Mouse (Mus musculus) layer of hippocampus, adult 9-10 months (tissue): ENCODE measurements around the gene Rpusd1.

Experiments used
- DNase-seq: peaks from one replicate; pipeline ENCODE4 v3.0.0; 2022; ENCODE audit warnings: low spot score

Rpusd1 gene

DNA sequence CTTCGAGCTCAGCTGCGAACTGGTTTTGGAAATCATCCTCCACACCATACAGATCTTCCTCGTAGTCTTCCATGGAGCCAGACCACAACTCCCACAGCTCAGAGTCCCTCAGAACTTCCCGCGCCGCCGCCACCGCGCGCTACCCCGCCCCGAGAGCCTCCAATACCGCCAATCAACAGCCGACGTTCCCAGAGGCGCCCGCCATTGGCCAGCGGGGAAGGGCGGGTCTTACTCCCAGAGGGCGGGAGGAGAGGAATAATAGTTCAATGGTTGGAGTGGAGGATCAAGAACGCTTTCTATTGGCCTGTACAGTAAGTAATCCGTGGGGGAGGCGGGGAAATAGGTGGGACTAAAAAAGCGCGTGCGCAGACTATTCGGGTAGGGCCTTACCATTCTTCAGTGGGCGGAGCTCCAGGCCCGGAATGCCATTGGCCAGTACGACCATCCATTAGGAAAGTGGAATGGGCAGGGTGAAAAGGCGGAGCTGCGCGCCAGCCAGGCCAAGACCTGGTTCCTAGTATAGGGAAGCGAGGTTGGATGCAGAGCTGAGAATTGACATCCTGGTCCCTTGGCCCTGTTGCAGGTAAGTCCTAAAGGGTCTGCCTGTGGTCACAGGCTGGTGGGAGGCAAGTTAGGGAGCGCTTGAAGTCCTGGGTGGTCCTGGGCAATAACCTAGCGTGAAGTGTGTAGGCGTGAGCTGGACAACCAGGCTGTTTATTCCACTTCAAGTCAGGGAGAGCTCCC is at the start of gene Rpusd1, which contains the start of gene Chtf18:
Rpusd1 (plus strand) TSS at position 406 of the 744 bp plus-strand sequence.
Chtf18 (minus strand) TSS at position 155 of the 744 bp plus-strand sequence.
- peak; percentile 99 for DNase-seq

DNA sequence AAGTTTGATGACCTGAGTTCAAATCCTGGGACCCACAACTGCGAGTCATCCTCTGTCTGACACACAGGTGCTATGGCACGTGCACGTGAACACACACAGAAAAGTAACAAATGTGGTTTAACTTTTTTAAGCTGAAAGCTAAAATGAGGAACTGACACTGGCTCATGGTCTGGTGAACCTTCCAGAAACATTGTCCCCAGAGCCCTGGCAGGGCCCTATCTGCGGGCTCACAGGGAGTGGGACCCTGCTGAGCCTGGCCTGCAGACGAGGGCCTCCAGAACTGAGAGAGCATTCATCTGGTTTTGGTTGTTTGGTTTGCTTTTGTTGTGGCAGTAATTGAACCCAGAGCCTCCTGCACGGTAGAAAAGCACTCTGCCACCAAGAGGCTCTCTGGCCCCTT is 49.5 kb upstream of the Rpusd1 start:
- no peak for DNase-seq

DNA sequence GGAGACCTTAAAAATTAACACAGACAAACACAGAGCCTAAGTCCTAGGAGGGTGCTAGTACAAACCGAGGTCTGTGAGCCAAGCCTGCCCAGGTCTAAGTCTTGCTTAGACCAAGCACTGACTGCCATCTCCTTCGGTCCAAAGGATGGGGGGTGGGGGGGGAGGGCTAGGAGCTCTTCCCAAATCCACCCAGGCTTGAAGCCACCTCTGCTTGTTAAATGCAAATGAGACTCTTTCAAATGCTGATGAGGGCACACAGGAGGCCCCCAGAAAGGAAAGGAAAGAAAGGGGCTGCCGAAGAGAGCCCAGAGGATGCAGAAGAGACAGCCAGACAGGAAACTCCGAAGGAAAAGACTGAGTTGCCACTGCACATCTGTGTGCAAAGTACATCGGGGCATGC is 47.7 kb upstream of the Rpusd1 start:
- no peak for DNase-seq

DNA sequence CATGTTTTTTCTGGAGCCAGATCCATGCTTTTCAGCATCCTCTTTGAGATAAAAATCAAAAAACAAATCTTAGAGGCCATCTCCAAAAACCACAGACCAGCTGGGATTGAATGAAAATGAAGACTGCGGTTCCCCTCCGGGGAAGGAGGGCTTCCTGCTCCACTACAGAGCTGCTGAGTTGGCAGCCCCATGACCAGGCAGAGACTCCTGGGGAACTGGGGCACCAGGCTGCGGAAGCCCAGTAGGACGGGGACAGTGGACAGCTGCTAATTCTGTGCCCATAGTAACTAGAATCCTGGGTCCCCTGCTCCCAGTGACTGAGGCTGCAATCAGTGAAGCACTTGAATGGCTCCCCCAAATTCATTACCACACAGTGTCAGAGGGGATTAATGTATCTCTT is 45.8 kb upstream of the Rpusd1 start:
- no peak for DNase-seq

DNA sequence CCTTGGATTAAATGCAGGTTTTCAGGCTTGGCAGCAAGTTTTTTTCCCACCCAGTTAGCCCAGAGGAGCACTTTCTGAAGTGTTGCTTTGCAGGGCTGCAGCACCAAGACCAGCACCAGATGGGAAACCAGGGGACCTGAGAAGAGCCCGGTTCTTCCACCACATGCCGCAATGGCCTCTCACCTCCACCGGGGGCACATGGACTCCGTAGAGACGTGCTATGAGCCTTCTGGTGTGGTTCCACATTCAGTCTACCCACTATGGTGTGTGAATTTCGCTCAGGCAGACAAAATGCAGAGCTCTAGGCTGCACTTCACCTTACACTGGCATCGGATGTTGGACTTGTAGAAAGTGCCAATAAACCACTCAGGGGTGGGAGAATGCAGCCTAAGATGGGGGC is 41.1 kb upstream of the Rpusd1 start:
- DNase-seq, result no peak

DNA sequence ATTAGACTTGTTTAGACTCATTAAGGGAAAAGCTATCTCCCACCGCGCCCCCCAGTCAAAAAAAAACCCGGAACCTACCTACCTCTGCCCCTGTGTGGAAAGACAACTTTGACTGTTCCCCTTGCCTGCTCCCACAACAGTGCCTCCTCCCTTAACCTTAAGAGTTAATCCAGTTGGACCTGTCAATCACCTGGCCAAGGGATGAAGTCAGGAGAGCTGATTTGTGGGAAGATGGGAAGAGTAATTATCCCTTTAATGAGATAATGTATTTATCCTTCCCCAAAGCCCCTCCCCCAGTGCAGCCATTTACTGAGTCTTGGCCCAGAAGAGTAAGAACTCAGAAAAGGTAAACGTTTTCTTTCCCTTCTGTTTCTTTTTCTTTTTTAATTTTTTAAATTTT is 38.5 kb upstream of the Rpusd1 start:
- DNase-seq, result no peak

DNA sequence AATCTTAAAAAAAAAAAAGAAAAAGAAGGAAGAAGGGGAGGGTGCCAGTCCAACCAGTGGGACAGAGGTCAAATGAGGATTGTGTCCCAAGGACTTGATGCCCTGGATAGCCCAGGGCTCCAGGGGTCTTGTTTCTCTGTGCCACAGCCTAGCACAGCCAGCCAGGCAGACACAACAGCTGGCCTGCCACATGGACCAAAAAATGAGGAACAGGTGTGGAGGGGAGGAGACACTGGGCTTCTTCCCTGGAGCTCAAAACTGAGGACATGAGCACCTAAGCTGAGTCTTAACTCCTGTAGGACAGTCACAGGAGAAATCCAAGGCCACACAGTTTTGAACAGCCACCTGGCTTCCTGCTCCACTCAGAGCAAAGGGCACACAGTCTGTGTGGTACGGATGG is 31.2 kb upstream of the Rpusd1 start:
- no peak for DNase-seq

DNA sequence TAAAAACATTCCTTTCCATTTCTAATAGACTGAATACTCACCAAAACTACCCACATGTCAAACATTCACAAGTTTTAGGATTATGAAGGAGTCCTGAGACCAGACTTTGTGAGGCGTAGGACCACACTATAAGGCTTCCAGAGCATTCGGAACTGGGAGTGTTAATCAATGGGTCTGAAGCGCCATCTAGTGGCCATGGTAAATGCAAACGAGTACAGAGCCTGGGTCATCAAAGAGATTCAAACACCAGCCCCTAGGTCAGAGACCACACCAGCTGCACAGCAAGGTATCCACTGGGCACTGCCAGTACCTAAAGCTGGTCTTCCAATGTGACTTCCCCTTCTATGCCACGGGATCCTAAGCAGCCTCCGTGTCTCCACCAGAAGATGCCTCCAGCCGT is 29.0 kb upstream of the Rpusd1 start:
- peak; percentile 80 for DNase-seq

DNA sequence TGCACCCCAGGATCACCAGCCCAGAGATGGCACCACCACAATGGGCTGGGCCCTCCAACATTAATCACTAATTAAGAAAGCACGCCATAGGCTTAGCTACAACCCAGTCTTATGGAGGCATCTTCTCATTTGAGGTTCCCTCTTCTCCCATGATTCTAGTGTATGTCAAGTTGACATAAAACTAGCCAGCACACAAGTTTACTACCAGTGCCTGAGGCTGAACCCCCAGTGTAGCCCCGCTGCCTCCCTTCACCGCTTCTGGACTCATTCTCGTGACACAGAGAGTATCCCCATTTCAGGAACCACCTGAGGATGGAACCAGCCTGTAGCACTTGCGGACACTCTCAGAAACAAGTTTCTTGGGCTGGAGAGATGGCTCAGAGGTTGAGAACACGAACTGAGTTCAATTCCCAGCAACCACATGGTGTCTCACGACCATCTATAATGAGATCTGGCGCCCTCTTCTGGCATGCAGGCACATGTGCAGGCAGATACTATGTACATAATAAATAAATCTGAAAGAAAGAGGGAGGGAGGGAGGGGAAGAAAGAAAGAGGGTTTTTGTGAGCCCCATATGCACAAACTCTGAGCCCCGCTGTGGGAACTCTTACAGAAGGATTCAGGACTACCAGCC is 26.5 kb upstream of the Rpusd1 start:
- no peak for DNase-seq

DNA sequence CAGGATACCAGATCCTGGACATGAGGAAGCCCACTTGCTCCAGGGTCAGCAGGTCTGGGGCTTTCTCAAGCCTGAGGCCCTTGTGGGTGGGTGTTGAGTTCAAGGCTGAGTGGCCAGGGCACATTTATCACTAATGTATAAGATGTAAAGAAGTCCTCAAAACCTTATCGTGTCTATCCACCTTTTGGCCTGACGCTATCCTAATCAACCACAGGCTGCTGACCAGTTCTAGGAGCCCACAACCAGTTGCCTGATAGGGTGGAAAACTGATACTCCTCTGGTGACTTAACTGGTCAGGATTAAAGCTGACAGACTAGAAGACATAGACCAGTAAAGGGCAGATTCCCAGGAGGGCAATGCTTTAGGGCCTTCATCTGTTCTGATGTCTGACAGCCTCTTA is 17.5 kb upstream of the Rpusd1 start:
- DNase-seq, result no peak

DNA sequence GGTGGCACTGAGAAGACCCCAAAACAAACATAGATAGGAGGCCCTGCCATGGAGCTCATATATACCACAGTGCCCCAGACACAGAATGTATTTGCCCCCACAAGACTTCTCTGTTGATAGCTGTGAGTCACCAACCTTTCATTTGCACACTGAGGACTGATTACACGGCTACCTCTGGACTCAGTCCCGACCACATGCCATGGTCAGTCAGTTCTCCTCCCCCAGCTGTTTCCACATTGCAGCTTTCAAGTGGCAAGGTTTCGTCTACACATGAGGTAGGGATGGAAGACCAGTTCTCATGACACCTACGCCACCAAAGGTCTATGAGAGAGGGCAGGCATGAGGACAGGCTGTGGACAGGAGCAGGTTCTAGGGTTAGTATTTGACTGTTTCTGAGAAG is 16.3 kb upstream of the Rpusd1 start:
- DNase-seq, result no peak

DNA sequence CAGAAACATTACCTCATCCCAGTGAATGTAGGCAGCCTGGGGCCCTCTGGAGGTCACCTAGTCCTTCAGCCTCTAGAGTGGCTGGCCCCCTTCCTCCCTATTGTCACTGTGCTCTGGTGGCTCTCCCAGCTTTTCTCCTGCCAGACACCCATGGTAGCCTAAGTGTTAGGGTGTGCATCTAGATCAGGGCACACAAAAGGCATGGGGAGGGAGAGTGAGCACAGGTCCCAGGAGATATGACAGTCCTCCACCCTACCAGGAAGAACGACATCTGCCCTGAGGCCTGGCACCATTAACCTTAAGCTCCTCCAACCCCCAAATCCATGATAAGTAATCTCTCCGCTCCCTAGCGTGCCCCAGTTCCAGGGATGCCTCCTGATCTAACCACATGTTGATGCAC is 11.8 kb upstream of the Rpusd1 start:
- DNase-seq, result no peak

DNA sequence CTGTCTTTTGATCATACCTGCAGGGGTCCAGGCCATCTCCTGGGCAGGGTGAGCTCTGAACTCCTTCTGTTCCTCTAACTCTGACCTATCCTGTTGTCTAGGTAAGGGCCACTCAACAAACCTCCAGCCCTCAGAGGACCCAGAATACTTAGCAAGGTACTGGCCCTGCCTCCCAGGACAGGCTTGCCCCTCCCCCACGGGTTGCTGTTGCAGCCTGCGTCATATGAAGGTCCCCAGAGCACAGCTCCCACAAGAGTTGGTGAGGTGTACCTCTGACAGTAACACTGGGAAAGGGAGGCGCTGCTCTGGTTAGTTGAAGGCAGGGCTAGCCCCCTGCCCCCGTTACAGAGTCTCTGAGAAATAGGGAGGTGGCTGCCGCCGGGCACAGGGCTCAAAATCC is 11.3 kb upstream of the Rpusd1 start:
- no peak for DNase-seq

DNA sequence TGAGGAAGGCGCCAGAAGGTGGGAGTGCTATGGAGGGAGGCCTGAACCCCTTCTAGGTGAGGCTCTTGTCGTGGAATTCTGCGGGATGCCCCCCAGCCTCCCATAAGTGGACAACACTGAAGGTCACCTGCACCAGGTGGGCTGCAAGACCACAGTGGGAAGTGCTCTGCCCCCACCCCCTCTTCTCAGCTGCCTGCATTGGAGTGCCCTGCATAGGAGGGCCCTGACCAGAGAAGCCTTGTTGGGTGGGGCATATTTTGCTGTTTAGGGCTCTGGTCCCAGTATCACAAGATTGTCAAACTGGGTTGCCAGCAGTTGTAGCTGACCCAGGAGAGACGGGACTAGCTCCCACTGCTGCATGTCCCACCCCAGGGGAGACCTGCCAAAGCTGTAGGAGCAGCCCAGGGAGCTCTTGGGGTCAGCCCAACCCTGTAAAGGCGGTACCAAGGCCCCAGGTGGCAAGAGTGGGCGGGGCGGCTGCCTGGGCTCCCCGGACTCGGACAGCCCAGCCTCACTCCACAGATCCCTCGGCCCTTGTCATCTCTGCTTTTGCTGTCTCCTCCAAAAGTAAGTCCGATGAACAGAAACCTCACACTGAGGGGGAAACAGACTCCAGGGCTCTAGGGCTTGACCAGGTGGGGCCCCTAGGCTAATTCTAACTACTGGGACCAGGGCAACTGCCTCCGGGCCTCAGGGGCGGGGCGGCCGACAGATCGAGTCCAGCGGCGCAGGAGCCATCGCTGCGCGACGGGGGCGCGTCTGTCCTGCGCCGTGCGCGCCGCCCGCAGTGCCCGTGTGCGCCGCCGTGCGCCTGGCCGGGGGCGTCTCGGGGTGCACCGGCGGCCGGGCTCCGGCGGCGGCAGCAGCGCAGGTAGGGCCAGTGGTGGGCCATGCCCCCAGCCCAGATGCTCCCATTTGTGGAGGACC is 10.5 kb upstream of the Rpusd1 start, which contains the start of gene Gng13:
Gng13 (plus strand) TSS at position 461 of the 927 bp plus-strand sequence.
- DNase-seq, result no peak

DNA sequence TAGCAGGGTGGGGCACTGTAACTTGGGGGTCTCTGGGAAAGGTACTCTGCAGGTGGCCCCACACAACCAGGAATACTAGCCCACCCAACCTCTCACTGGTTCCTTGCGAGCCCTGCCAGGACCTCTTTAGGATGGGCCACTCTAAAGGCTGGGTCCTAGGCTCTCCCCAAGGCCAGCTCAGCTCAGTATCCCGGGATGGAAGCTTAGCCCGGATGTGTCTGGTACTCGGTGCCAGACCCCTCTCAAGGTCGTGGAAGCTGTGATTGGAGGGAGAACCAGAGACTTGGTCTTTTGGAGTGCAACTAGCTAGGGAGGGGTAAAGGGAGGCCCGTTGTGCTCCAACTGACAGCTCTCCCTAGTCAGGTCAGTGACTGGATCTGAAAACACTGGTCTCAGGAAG is 9.8 kb upstream of the Rpusd1 start:
- DNase-seq, result no peak

DNA sequence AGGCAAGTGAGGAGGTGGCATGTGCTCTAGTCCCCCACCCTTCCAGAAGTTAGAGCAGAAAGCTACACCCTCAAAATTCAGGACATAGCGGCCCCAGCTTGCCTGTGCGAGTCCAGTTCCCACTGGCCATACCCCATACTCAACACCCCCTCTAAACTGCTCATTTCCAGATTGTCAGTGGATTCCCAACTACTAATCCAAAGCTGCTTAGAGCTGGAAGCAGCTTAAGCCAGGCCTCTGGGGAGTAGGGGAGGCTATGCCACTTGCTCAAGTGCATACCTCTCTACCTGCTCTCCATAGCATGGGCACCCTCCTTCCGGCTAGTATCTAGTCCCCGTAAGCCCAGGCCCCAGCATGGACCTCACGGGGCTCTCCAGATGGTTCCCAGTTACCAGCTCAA is 6.0 kb upstream of the Rpusd1 start:
- no peak for DNase-seq

DNA sequence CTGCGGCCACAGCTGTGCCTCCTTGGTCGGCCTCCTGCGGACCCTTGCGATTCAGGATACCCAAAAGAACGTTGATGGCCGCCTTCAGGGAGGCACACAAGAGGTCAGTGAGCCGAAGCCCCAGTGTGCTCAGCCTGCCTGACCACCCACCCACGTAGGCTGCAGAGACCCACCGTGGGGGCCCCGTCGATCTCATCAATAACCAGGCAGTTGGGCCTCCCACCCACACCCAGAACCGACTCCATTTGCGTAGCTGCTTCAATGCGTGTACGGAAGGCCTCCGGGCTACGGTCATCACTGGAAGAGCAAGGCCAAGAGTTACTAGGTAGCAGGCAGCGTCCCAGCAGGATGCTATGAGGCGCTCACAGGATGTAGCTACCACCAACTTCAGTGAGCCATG is 4.0 kb upstream of the Rpusd1 start:
- no peak for DNase-seq

DNA sequence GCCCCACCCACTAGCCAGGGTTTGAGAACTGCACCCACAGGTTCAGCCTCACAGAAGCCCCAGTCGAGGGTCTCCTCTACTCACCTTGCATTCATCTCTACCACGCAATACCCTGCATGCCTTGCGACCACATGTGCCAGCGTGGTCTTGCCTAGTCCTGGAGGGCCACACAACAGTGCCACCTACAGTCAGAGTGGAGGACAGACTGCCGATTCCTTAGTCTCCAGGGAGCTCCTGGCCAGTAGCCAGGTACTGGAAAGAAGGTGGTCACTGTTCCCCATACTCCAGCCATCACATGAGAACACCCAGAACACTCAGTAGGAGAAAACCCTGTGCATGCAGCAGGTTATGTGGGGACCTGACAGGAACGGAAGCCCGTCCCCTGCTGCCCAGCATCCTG is 3.6 kb upstream of the Rpusd1 start:
- no peak for DNase-seq

DNA sequence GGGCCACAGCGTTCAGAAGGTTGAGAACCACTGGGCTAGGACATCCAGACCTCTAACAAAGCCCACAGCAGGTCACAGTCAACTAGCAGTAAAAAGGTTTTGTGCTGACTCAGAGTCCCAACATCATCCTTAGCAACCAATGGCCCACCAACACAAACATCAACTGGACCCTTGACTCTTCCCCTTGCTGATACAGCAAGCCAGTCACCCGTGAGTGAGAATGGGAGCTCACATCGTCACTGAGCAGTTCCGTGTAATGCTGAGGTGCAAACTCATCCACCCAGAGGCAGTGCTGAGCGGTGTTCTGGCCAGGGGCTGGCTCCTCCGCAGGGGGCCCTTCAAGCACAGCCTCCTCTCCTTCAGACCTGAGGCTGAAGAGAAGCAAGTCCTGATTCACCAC is 2.2 kb upstream of the Rpusd1 start:
- DNase-seq, result no peak

DNA sequence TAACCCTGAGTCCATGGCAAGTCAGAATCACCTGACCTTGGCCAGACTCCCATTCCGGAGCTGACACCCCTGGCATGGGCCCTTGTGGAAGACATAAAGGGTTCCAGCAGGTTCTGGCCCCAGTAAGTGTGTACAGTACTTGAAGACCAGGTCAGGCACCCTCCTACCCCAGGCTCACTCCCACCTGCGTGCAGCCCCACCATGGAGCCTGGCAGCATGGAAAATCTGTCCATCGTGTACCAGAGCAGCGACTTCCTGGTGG is 470 bp downstream of the Rpusd1 start:
- DNase-seq, result no peak

DNA sequence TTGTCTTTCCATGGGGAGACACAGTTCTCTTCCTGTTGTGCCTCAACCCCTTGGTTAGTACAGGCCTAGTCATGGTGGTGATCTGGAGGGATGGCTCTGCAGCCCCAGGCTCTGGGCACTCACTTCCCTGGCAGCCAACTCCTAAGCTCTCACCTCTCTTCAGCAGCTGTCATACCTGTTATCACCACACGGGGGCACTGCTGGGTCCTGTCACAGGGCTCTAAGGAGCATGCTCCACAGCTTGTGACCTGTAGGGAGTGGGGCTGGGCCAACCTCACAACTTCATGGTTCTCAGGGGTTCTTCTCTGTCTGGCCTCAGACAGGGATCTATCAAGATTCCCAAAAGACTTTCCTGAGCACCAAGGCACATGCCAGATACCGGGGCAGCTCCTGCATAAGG is 4.6 kb downstream of the Rpusd1 start:
- peak; percentile 75 for DNase-seq

DNA sequence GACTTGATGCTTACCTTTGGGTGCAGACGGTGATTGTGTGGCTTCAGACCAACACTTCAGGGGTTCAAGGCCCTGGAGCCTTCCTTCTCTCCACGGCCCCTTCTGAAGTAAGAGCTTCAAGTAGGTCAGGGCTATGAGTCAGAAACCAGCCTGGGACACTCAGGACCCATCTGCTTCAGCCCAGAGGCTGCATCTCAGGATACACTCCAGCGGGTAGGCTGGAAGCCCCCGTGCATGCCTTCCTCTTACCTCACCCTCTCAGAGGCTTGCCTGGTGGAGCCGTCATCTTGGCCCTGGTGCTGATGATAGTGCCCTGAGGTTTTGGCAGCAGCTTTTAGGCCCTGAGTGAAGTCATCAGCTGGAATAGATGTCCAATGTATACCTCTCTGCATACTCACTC is 7.8 kb downstream of the Rpusd1 start:
- no peak for DNase-seq

DNA sequence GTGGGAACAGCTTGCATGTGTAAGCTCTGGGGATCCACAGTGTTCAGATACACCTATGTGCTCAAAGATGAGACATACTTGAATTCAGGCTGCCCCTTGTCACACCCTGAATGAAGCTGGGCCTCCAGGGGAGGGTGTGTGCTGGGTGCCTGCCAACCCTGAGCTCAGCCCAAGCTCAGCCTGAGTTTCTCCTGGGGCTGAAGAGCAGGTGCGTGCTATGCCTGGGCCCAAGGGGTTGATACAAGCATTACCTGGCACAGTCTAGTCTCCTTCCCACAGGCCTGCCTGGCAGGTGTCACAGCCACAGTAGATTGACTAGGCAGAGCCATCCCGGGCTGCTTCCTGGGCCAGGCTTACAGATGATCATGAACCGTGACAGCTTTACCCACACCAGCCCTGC is 8.3 kb downstream of the Rpusd1 start, which contains the start of gene Mslnl:
Mslnl (plus strand) TSS at position 298 of the 400 bp plus-strand sequence.
- DNase-seq, result no peak
